In the genomic region with DNA sequence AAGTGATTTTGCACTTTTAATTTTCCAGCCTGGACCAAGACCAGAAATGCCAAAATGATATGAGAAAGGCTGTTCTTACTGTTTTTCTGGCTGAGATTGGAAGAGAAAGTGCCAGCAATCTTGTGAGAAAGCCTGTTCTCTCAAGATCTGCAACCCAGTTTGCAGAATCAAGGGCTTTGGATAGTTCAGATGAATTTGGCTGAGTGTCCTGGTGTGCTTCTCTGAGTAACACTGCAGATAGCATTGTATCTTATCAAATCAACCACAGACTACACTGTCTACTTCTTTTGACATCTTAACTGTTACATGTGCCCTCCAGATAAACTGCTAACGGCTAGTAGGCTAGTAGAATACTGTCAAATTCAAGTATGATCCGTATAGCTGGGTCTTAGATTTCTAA, we compare ENCODE assay signal across 19 mouse cellular contexts.
"Had no signal": no experiment of that assay in that cellular context is flagged by ENCODE, and none has a peak within 500 bp of the region (broad histone marks: within the 10 kb centered on the region; RNA-seq: fewer than 3 reads in every experiment).

No protein-coding gene starts in this region.

- H3K27ac ChIP-seq: kidney, embryonic 15.5 days; liver, embryonic 13.5 days; midbrain, embryonic 12.5 days; neural tube, embryonic 13.5 days; stomach, postnatal 0 days had no signal

- H3K4me3 ChIP-seq: kidney, embryonic 15.5 days; liver, embryonic 13.5 days; midbrain, embryonic 12.5 days; myocyte; neural tube, embryonic 13.5 days had no signal

- H3K4me2 ChIP-seq: kidney, embryonic 15.5 days; liver, embryonic 13.5 days; midbrain, embryonic 12.5 days; neural tube, embryonic 13.5 days had no signal

- ATAC-seq: midbrain, embryonic 16.5 days had no signal

- H3K9me3 ChIP-seq: kidney, embryonic 15.5 days; liver, embryonic 13.5 days; midbrain, embryonic 12.5 days; neural tube, embryonic 13.5 days had no signal

- H3K27me3 ChIP-seq: kidney, embryonic 15.5 days; liver, embryonic 13.5 days; neural tube, embryonic 13.5 days had no signal

- H3K4me1 ChIP-seq: kidney, embryonic 15.5 days; liver, embryonic 13.5 days; neural tube, embryonic 13.5 days had no signal

- H3K36me3 ChIP-seq: kidney, embryonic 15.5 days; liver, embryonic 13.5 days; midbrain, embryonic 12.5 days; neural tube, embryonic 13.5 days had no signal

- H3K9ac ChIP-seq: kidney, embryonic 15.5 days; liver, embryonic 13.5 days; midbrain, embryonic 12.5 days; neural tube, embryonic 13.5 days had no signal

- DNase-seq: kidney, adult 8-10 months; kidney, postnatal 10 days; kidney, postnatal 36 days; liver, embryonic 13.5 days; lung, adult 2 months; lung, postnatal 14 days; lung, postnatal 4 days; retina, postnatal 1 day; right cerebral cortex, postnatal 14 days; right cerebral cortex, postnatal 4 days; thymus, adult 2 months; thymus, postnatal 14 days; thymus, postnatal 4 days had no signal
